Mouse (Mus musculus): ENCODE measurements around the gene C5ar2.

C5ar2 gene

GRCm38 (mm10) chr7:16207496-16207895, 36.5 kb downstream of the C5ar2 start:
- in situ Hi-C loops (cut with MboI; ENCODE audit: low pct_unique_long_range_greater_than_20kb in 1 of 2, low sequenced_read_pairs in 2 of 2, unreplicated experiment in 1 of 2): no loop called here

GRCm38 (mm10) chr7:16207076-16207475, 36.9 kb downstream of the C5ar2 start:
- in situ Hi-C loops (cut with MboI; ENCODE audit: low pct_unique_long_range_greater_than_20kb in 1 of 2, low sequenced_read_pairs in 2 of 2, unreplicated experiment in 1 of 2): no loop called here

GRCm38 (mm10) chr7:16204791-16205190, 39.2 kb downstream of the C5ar2 start:
- in situ Hi-C loops (cut with MboI; ENCODE audit: low pct_unique_long_range_greater_than_20kb in 1 of 2, low sequenced_read_pairs in 2 of 2, unreplicated experiment in 1 of 2): no loop called here

- in situ Hi-C loops (cut with MboI; ENCODE audit: low pct_unique_long_range_greater_than_20kb in 1 of 2, low sequenced_read_pairs in 2 of 2, unreplicated experiment in 1 of 2): no loop called here
Observed at GRCm38 (mm10) chr7:16203505-16203903, 40.5 kb downstream of the C5ar2 start.

- in situ Hi-C loops (cut with MboI; ENCODE audit: low pct_unique_long_range_greater_than_20kb in 1 of 2, low sequenced_read_pairs in 2 of 2, unreplicated experiment in 1 of 2): no loop called here
Observed at GRCm38 (mm10) chr7:16202756-16203504, 41.0 kb downstream of the C5ar2 start.

GRCm38 (mm10) chr7:16201136-16201535, 42.8 kb downstream of the C5ar2 start:
- in situ Hi-C loops (cut with MboI; ENCODE audit: low pct_unique_long_range_greater_than_20kb in 1 of 2, low sequenced_read_pairs in 2 of 2, unreplicated experiment in 1 of 2): no loop called here

GRCm38 (mm10) chr7:16198540-16198939, 45.4 kb downstream of the C5ar2 start:
- in situ Hi-C loops (cut with MboI; ENCODE audit: low pct_unique_long_range_greater_than_20kb in 1 of 2, low sequenced_read_pairs in 2 of 2, unreplicated experiment in 1 of 2): no loop called here

GRCm38 (mm10) chr7:16197166-16197565, 46.8 kb downstream of the C5ar2 start:
- in situ Hi-C loops (cut with MboI; ENCODE audit: low pct_unique_long_range_greater_than_20kb in 1 of 2, low sequenced_read_pairs in 2 of 2, unreplicated experiment in 1 of 2): no loop called here

GRCm38 (mm10) chr7:16196616-16197015, 47.3 kb downstream of the C5ar2 start:
- in situ Hi-C loops (cut with MboI; ENCODE audit: low pct_unique_long_range_greater_than_20kb in 1 of 2, low sequenced_read_pairs in 2 of 2, unreplicated experiment in 1 of 2): no loop called here

- in situ Hi-C loops (cut with MboI; ENCODE audit: low pct_unique_long_range_greater_than_20kb in 1 of 2, low sequenced_read_pairs in 2 of 2, unreplicated experiment in 1 of 2): no loop called here
Observed at GRCm38 (mm10) chr7:16193702-16194101, 50.3 kb downstream of the C5ar2 start.

GRCm38 (mm10) chr7:16192315-16192714, 51.6 kb downstream of the C5ar2 start:
- in situ Hi-C loops (cut with MboI; ENCODE audit: low pct_unique_long_range_greater_than_20kb in 1 of 2, low sequenced_read_pairs in 2 of 2, unreplicated experiment in 1 of 2): no loop called here

GRCm38 (mm10) chr7:16187494-16187893, 56.5 kb downstream of the C5ar2 start:
- in situ Hi-C loops (cut with MboI; ENCODE audit: low pct_unique_long_range_greater_than_20kb in 1 of 2, low sequenced_read_pairs in 2 of 2, unreplicated experiment in 1 of 2): loop anchor here in 1 of 2 experiments (10.0 kb wide), 1 partner anchor 67 kb away; the partner anchor contains the start of gene C5ar1
